Mouse (Mus musculus) macrophage (primary cell): Measurements from ENCODE around the gene Cnga1. TPM values are rescaled to one million over a fixed set of nuclear protein-coding genes. Genes with fewer than 3 reads are reported as not detected.

ENCODE experiments used
- H3K27ac ChIP-seq: fragments of 350-480 bp; formaldehyde crosslinking; 2 replicates; pipeline ENCODE4 v1.9.0; 2021
- H3K36me3 ChIP-seq: fragments of 350-480 bp; formaldehyde crosslinking; 2 replicates; pipeline ENCODE4 v1.9.0; 2021; ENCODE audit errors: inconsistent target
- H3K4me3 ChIP-seq: fragments of 350-480 bp; formaldehyde crosslinking; 2 replicates; pipeline ENCODE4 v1.9.0; 2021; ENCODE audit errors: inconsistent target
- H3K79me2 ChIP-seq: fragments of 350-480 bp; formaldehyde crosslinking; 2 replicates; pipeline ENCODE4 v1.9.0; 2021; ENCODE audit errors: inconsistent target
- WGBS: methylation state at CpG from one replicate; pipeline ENCODE4 v1.1.7; 2026; ENCODE audit warnings: inconsistent platforms; ENCODE audit not compliant: missing documents; 5-methylcytosine and 5-hydroxymethylcytosine counted together
- polyA plus RNA-seq: library from polyadenylated mRNA; stranded (reverse); fragments of 250-400 nt; gene quantifications from 3 replicates; pipeline ENCODE4 v1.2.4, GENCODE M21; 2018; ENCODE audit warnings: inconsistent platforms
- total RNA-seq, 78 experiments: library from RNA; depleted of rRNA; stranded (reverse); fragments of 250-400 nt; gene quantifications; 1 replicate in 9 of 78; 2 replicates in 24 of 78; 3 replicates in 43 of 78; 4 replicates in 2 of 78; pipeline ENCODE4 v1.2.4; 2018; ENCODE audit warnings: inconsistent platforms in 56 of 78

Cnga1 gene
- not detected for total RNA-seq (2018; cell fraction: chromatin; rRNA removed)
- not detected for total RNA-seq (2018; cell fraction: cytosol; rRNA removed)
- total RNA-seq (2018; cell fraction: nucleus; rRNA removed) = under 1 TPM in 1 of 26 experiments, not detected in 25; 0.55 TPM
- polyA plus RNA-seq = not detected in 3 replicates

- H3K4me3 ChIP-seq = no peak within 1 kb of the TSS
- no peaks in the 10 kb centered on the region for H3K36me3 ChIP-seq
- WGBS = 82% methylated on average over 1 of the region's 1 CpGs
- H3K27ac ChIP-seq = no peak within 1 kb of the TSS
- H3K79me2 ChIP-seq = no peaks in the 10 kb centered on the region
Observed at GRCm38 (mm10) chr5:72644175-72644574, at the start of gene Cnga1. Gene Cnga1 (minus strand): TSS chr5:72644275.

- H3K36me3 ChIP-seq = no peaks in the 10 kb centered on the region
- H3K79me2 ChIP-seq = no peaks in the 10 kb centered on the region
- WGBS = 97% methylated on average over 3 of the region's 5 CpGs
- H3K27ac ChIP-seq = no peak overlapping the region
- H3K4me3 ChIP-seq = no peak overlapping the region
Observed at GRCm38 (mm10) chr5:72690516-72690915, 46.4 kb upstream of the Cnga1 start.

- Histone ChIP-seq H3K27ac (no peak overlapping the region), H3K36me3 (no peaks in the 10 kb centered on the region), H3K4me3 (no peak overlapping the region), H3K79me2 (no peaks in the 10 kb centered on the region)
- WGBS = 91% methylated on average over 7 of the region's 7 CpGs
Observed at GRCm38 (mm10) chr5:72689556-72689955, 45.5 kb upstream of the Cnga1 start.

GRCm38 (mm10) chr5:72681451-72681850, 37.4 kb upstream of the Cnga1 start:
- WGBS = 68% methylated on average over 6 of the region's 6 CpGs
- no peaks in the 10 kb centered on the region for H3K36me3 ChIP-seq
- H3K27ac ChIP-seq = no peak overlapping the region
- H3K79me2 ChIP-seq = no peaks in the 10 kb centered on the region
- no peak overlapping the region for H3K4me3 ChIP-seq

GRCm38 (mm10) chr5:72674994-72675542, 31.0 kb upstream of the Cnga1 start:
- WGBS = 93% methylated on average over 9 of the region's 9 CpGs
- no peak overlapping the region for H3K27ac ChIP-seq
- H3K36me3 ChIP-seq = no peaks in the 10 kb centered on the region
- H3K79me2 ChIP-seq = no peaks in the 10 kb centered on the region
- H3K4me3 ChIP-seq = no peak overlapping the region

- H3K79me2 ChIP-seq = no peaks in the 10 kb centered on the region
- no peaks in the 10 kb centered on the region for H3K36me3 ChIP-seq
- H3K27ac ChIP-seq = no peak overlapping the region
- WGBS = 92% methylated on average over 8 of the region's 8 CpGs
- no peak overlapping the region for H3K4me3 ChIP-seq
Observed at GRCm38 (mm10) chr5:72671017-72671699, 27.1 kb upstream of the Cnga1 start.

GRCm38 (mm10) chr5:72668351-72668750, 24.3 kb upstream of the Cnga1 start:
- H3K27ac ChIP-seq = no peak overlapping the region
- no peaks in the 10 kb centered on the region for H3K79me2 ChIP-seq
- no peaks in the 10 kb centered on the region for H3K36me3 ChIP-seq
- 89% methylated on average over 9 of the region's 9 CpGs for WGBS
- H3K4me3 ChIP-seq = no peak overlapping the region

- Histone ChIP-seq H3K27ac (no peak overlapping the region), H3K4me3 (no peak overlapping the region), H3K36me3 (no peaks in the 10 kb centered on the region), H3K79me2 (no peaks in the 10 kb centered on the region)
- WGBS = 95% methylated on average over 7 of the region's 7 CpGs
Observed at GRCm38 (mm10) chr5:72666428-72666827, 22.4 kb upstream of the Cnga1 start.

- H3K36me3 ChIP-seq = no peaks in the 10 kb centered on the region
- 42% methylated on average over 5 of the region's 5 CpGs for WGBS
- no peak overlapping the region for H3K4me3 ChIP-seq
- H3K27ac ChIP-seq = no peak overlapping the region
- no peaks in the 10 kb centered on the region for H3K79me2 ChIP-seq
Observed at GRCm38 (mm10) chr5:72665281-72665680, 21.2 kb upstream of the Cnga1 start.

- Histone ChIP-seq H3K79me2 (no peaks in the 10 kb centered on the region), H3K36me3 (no peaks in the 10 kb centered on the region), H3K27ac (no peak overlapping the region), H3K4me3 (no peak overlapping the region)
- 52% methylated on average over 3 of the region's 3 CpGs for WGBS
Observed at GRCm38 (mm10) chr5:72664854-72665253, 20.8 kb upstream of the Cnga1 start.

- Histone ChIP-seq H3K4me3 (no peak overlapping the region), H3K27ac (no peak overlapping the region), H3K79me2 (no peaks in the 10 kb centered on the region), H3K36me3 (no peaks in the 10 kb centered on the region)
- WGBS = 93% methylated on average over 5 of the region's 5 CpGs
Observed at GRCm38 (mm10) chr5:72664126-72664525, 20.1 kb upstream of the Cnga1 start.

GRCm38 (mm10) chr5:72661051-72661781, 17.1 kb upstream of the Cnga1 start:
- Histone ChIP-seq H3K36me3 (no peaks in the 10 kb centered on the region), H3K79me2 (no peaks in the 10 kb centered on the region), H3K4me3 (no peak overlapping the region), H3K27ac (no peak overlapping the region)
- WGBS = 82% methylated on average over 6 of the region's 6 CpGs

GRCm38 (mm10) chr5:72658375-72658774, 14.3 kb upstream of the Cnga1 start:
- H3K36me3 ChIP-seq = no peaks in the 10 kb centered on the region

GRCm38 (mm10) chr5:72656270-72656791, 12.3 kb upstream of the Cnga1 start:
- H3K4me3 ChIP-seq = no peak overlapping the region
- WGBS = 74% methylated on average over 7 of the region's 7 CpGs
- no peak overlapping the region for H3K27ac ChIP-seq
- H3K36me3 ChIP-seq = no peaks in the 10 kb centered on the region
- H3K79me2 ChIP-seq = no peaks in the 10 kb centered on the region

More at GRCm38 (mm10) chr5:72658375-72658774, 14.3 kb upstream of the Cnga1 start:
- Histone ChIP-seq H3K27ac (no peak overlapping the region), H3K4me3 (no peak overlapping the region), H3K79me2 (no peaks in the 10 kb centered on the region)
- WGBS = 92% methylated on average over 13 of the region's 13 CpGs
